Comparison of ENCODE assay signal across 8 mouse cellular contexts in genomic region chr9:57541312-57541711, GRCm38 (mm10). TPM values are rescaled to one million over a fixed set of nuclear protein-coding genes. Genes with fewer than 3 reads are reported as not detected.
A peak's percentile ranks its signal among the peaks of the same experiment; 100 is the strongest.
DNase-seq lines count a peak whose midpoint lies in the region; TF ChIP-seq lines count a peak whose summit lies in the region.

No protein-coding gene starts in this region.

- TF ChIP-seq EP300 in CH12.LX (IDR thresholded peaks at IDR 0.05; ENCODE audit: low read length) = no peak

- TF ChIP-seq RAD21 in CH12.LX (IDR thresholded peaks at IDR 0.05; ENCODE audit: low read depth, low read length) = peak; percentile 68

- DNase-seq in adrenal gland, postnatal 10 days = peak; percentile 65
- no peak for DNase-seq in adrenal gland, adult 8-10 months
- peak in 1 of 2 experiments; percentile 63 for DNase-seq in layer of hippocampus, adult 2 months (ENCODE audit: low spot score in 2 of 2)
- no peak for DNase-seq in layer of hippocampus, adult 8-10 months (ENCODE audit: low spot score in 2 of 2)
- no peak for DNase-seq in CH12.LX (ENCODE audit: extremely low read depth)
- peak; percentile 72 for DNase-seq in embryo, embryonic 11 days
- peak; percentile 42 for DNase-seq in lung, adult 2 months
- DNase-seq in frontal cortex, postnatal 10 days (ENCODE audit: low spot score in 2 of 2) = no peak

- WGBS in lung, adult 2 months = 0% methylated on average over 1 of the region's 1 CpGs

- no peaks in the 10 kb centered on the region for H3K9me3 ChIP-seq in CH12.LX (replicated peaks; ENCODE audit: low read length)

- H3K4me3 ChIP-seq in layer of hippocampus, adult 2 months = no peak overlapping the region
- no peak overlapping the region for H3K4me3 ChIP-seq in CH12.LX (replicated peaks in 1 of 3; ENCODE audit: low read depth in 2 of 3, low read length in 2 of 3, poor library complexity in 1 of 3)
- H3K4me3 ChIP-seq in lung, adult 2 months (replicated peaks; ENCODE audit: extremely low read depth, low read depth, low read length) = no peak overlapping the region

- in situ Hi-C loops in CH12.LX (cut with MboI; ENCODE audit: low pct_ligation_motif_present, low pct_unique_long_range_greater_than_20kb, low sequenced_read_pairs) = no loop called here

- H3K9ac ChIP-seq in CH12.LX (ENCODE audit: insufficient read depth, low read depth) = no peak overlapping the region

- peaks cover 7 to 23% of the 10 kb centered on the region in 2 experiments for H3K4me1 ChIP-seq in CH12.LX (ENCODE audit: control insufficient read depth in 1 of 2, insufficient read depth in 2 of 2)
- H3K4me1 ChIP-seq in lung, adult 2 months (ENCODE audit: control insufficient read depth, insufficient read depth, low read length) = peaks cover 3% of the 10 kb centered on the region; the same call in 1 of the 2 replicates

- H3K27me3 ChIP-seq in CH12.LX (replicated peaks) = no peaks in the 10 kb centered on the region

- 0 out of 2 replicates have a peak overlapping the region, but pooled peaks have one; percentile 14 for H3K27ac ChIP-seq in layer of hippocampus, adult 2 months
- no peak overlapping the region for H3K27ac ChIP-seq in CH12.LX (ENCODE audit: insufficient read depth, low read depth)

- no peak for TF ChIP-seq POLR2A in CH12.LX (IDR thresholded peaks at IDR 0.05; ENCODE audit: low read depth, low read length)
- TF ChIP-seq POLR2A in lung, adult 2 months (IDR thresholded peaks at IDR 0.05; ENCODE audit: borderline replicate concordance, extremely low read depth, low read depth, low read length) = no peak

- no peak overlapping the region for H3K4me2 ChIP-seq in CH12.LX (ENCODE audit: insufficient read depth, low read depth, poor library complexity, severe bottlenecking)

- dilution Hi-C loops in CH12.LX (cut with MboI; ENCODE audit: extremely low pct_ligation_motif_present, extremely low pct_unique_long_range_greater_than_20kb, low sequenced_read_pairs) = no loop called here

- H3K79me2 ChIP-seq in CH12.LX (replicated peaks; ENCODE audit: control insufficient read depth, extremely low read depth, insufficient read depth, poor library complexity, severe bottlenecking) = peaks cover 10% of the 10 kb centered on the region

- peaks cover 58 to 76% of the 10 kb centered on the region in 2 experiments for H3K36me3 ChIP-seq in CH12.LX (replicated peaks in 1 of 2; ENCODE audit: control insufficient read depth in 1 of 2, insufficient read depth in 1 of 2, low read length in 1 of 2)

- TF ChIP-seq CTCF in layer of hippocampus, adult 2 months (conservative IDR thresholded peaks at IDR 0.05) = peak; percentile 91
- TF ChIP-seq CTCF in CH12.LX (conservative IDR thresholded peaks at IDR 0.05 in 1 of 2, IDR thresholded peaks at IDR 0.05 in 1 of 2; ENCODE audit: low read depth in 2 of 2, low read length in 2 of 2) = peak; percentile 71 to 78
- no peak for TF ChIP-seq CTCF in lung, adult 2 months (IDR thresholded peaks at IDR 0.05; ENCODE audit: insufficient read depth, low read length)

TF ChIP-seq in CH12.LX, 34 proteins besides CTCF, POLR2A, EP300 and RAD21:
- no peak for TF ChIP-seq MXI1 (IDR thresholded peaks at IDR 0.05; ENCODE audit: low read depth, low read length)
- peak; percentile 71 for TF ChIP-seq SMC3 (IDR thresholded peaks at IDR 0.05; ENCODE audit: low read depth, low read length)
- no peak for TF ChIP-seq UBTF (IDR thresholded peaks at IDR 0.05; ENCODE audit: low read depth, low read length)
- no peak for TF ChIP-seq ELF1 (IDR thresholded peaks at IDR 0.05; ENCODE audit: low read depth, low read length)
- no peak for TF ChIP-seq ZC3H11A (IDR thresholded peaks at IDR 0.05; ENCODE audit: low read depth, low read length)
- peak; percentile 96 for TF ChIP-seq ZNF384 (IDR thresholded peaks at IDR 0.05; ENCODE audit: low read depth, low read length)
- TF ChIP-seq RCOR1 (conservative IDR thresholded peaks at IDR 0.05; ENCODE audit: low read depth, low read length) = no peak
- no peak for TF ChIP-seq MAZ (IDR thresholded peaks at IDR 0.05; ENCODE audit: low read depth, low read length)
- no peak for TF ChIP-seq MEF2A (IDR thresholded peaks at IDR 0.05; ENCODE audit: borderline replicate concordance, low read depth, low read length)
- no peak for TF ChIP-seq TCF12 (IDR thresholded peaks at IDR 0.05; ENCODE audit: low read depth, low read length)
- TF ChIP-seq KAT2A (IDR thresholded peaks at IDR 0.05; ENCODE audit: insufficient replicate concordance, low read length) = no peak
- no peak for TF ChIP-seq MAFK (IDR thresholded peaks at IDR 0.05; ENCODE audit: insufficient replicate concordance, low read length)
- no peak for TF ChIP-seq SIN3A (IDR thresholded peaks at IDR 0.05; ENCODE audit: low read length)
TF ChIP-seq in CH12.LX: peak in this region for 2.

RNA-seq across cellular contexts. Expression of gene Fam219b, which starts 4.0 kb away (rescaled TPM):
- 10 to 100 TPM; 19.6 to 23.4 TPM for total RNA-seq in adrenal gland, postnatal 10 days (2021)
- 10 to 100 TPM; 25.5 to 34.9 (median 31.0) TPM for total RNA-seq in adrenal gland, adult 8-10 months (2022)
- 10 to 100 TPM; 19.9 to 25.7 TPM for total RNA-seq in layer of hippocampus, adult 2 months (2021)
- total RNA-seq in layer of hippocampus, adult 8-10 months (2022) = 10 to 100 TPM; 16.0 to 23.5 (median 20.0) TPM
- total RNA-seq in CH12.LX (2012; rRNA removed) (10.6 and 11.8 TPM in 2 replicates), CH12.LX (2014; rRNA removed) (8.3 and 9.3 TPM in 2 replicates)
- polyA plus RNA-seq in CH12.LX (2012; ENCODE audit: insufficient read length, low read depth) = 9.2 and 10.2 TPM in 2 replicates
- 9.5 and 16.9 TPM in 2 replicates for polyA plus RNA-seq in lung, adult 2 months (2012; rRNA removed)

RNA-seq across cellular contexts. Expression of gene Mpi, which starts 11.3 kb away (rescaled TPM):
- 10 to 100 TPM; 31.1 to 47.1 TPM for total RNA-seq in adrenal gland, postnatal 10 days (2021)
- total RNA-seq in adrenal gland, adult 8-10 months (2022) = 10 to 100 TPM; 35.5 to 66.3 (median 46.1) TPM
- 10 to 100 TPM; 72.5 to 77.6 TPM for total RNA-seq in layer of hippocampus, adult 2 months (2021)
- total RNA-seq in layer of hippocampus, adult 8-10 months (2022) = 10 to 100 TPM; 68.8 to 80.6 (median 77.5) TPM
- 28.6 and 33.2 TPM in 2 replicates for total RNA-seq in CH12.LX (2012; rRNA removed)
- total RNA-seq in CH12.LX (2014; rRNA removed) = 28.2 and 29.0 TPM in 2 replicates
- polyA plus RNA-seq in CH12.LX (2012; ENCODE audit: insufficient read length, low read depth) = 36.7 and 37.3 TPM in 2 replicates
- 18.1 and 28.4 TPM in 2 replicates for polyA plus RNA-seq in lung, adult 2 months (2012; rRNA removed)

RNA-seq across cellular contexts. Expression of gene Scamp2, which starts 19.4 kb away (rescaled TPM):
- 10 to 100 TPM; 42.9 to 48.5 TPM for total RNA-seq in adrenal gland, postnatal 10 days (2021)
- total RNA-seq in adrenal gland, adult 8-10 months (2022) = 10 to 100 TPM; 62.3 to 78.5 (median 71.9) TPM
- 10 to 100 TPM; 22.5 to 26.3 TPM for total RNA-seq in layer of hippocampus, adult 2 months (2021)
- total RNA-seq in layer of hippocampus, adult 8-10 months (2022) = 10 to 100 TPM; 26.5 to 35.2 (median 31.9) TPM
- total RNA-seq in CH12.LX (2012; rRNA removed) (52.2 and 60.9 TPM in 2 replicates), CH12.LX (2014; rRNA removed) (38.6 and 46.4 TPM in 2 replicates)
- 77.2 and 91.6 TPM in 2 replicates for polyA plus RNA-seq in CH12.LX (2012; ENCODE audit: insufficient read length, low read depth)
- 83.0 and 103 TPM in 2 replicates for polyA plus RNA-seq in lung, adult 2 months (2012; rRNA removed)

RNA-seq across cellular contexts. Expression of gene Cox5a, which starts 20.2 kb away (rescaled TPM):
- total RNA-seq in adrenal gland, postnatal 10 days (2021) = 1,000 to 10,000 TPM; 1,277 to 1,442 TPM
- 100 to 1,000 TPM; 236 to 400 (median 335) TPM for total RNA-seq in adrenal gland, adult 8-10 months (2022)
- 100 to 1,000 TPM; 372 to 376 TPM for total RNA-seq in layer of hippocampus, adult 2 months (2021)
- 100 to 1,000 TPM; 345 to 380 (median 364) TPM for total RNA-seq in layer of hippocampus, adult 8-10 months (2022)
- total RNA-seq in CH12.LX (2012; rRNA removed) (179 and 203 TPM in 2 replicates), CH12.LX (2014; rRNA removed) (229 and 257 TPM in 2 replicates)
- 255 and 279 TPM in 2 replicates for polyA plus RNA-seq in CH12.LX (2012; ENCODE audit: insufficient read length, low read depth)
- 166 and 181 TPM in 2 replicates for polyA plus RNA-seq in lung, adult 2 months (2012; rRNA removed)

RNA-seq across cellular contexts. Expression of gene Rpp25, which starts 37.5 kb away (rescaled TPM):
- total RNA-seq in adrenal gland, postnatal 10 days (2021) = 1 to 10 TPM; 1.8 to 3.6 TPM
- 1 to 10 TPM; 3.8 to 9.1 (median 5.3) TPM for total RNA-seq in adrenal gland, adult 8-10 months (2022)
- total RNA-seq in layer of hippocampus, adult 2 months (2021) = 10 to 100 TPM in 1 of 2 experiments, 1 to 10 TPM in 1; 9.5 to 10.2 TPM
- total RNA-seq in layer of hippocampus, adult 8-10 months (2022) = 10 to 100 TPM in 3 of 4 experiments, 1 to 10 TPM in 1; 9.1 to 11.8 (median 10.3) TPM
- total RNA-seq in CH12.LX (2012; rRNA removed) = 0.21 TPM in 1 of 2 replicates, not detected in the other
- not detected in 2 replicates for total RNA-seq in CH12.LX (2014; rRNA removed)
- not detected in 2 replicates for polyA plus RNA-seq in CH12.LX (2012; ENCODE audit: insufficient read length, low read depth)
- polyA plus RNA-seq in lung, adult 2 months (2012; rRNA removed) = 1.6 and 2.0 TPM in 2 replicates

Comparison
In these comparisons a context has a peak if more than half of its experiments do, and no peak if none do; other contexts are left out.
1. DNase-seq: peak in adrenal gland, postnatal 10 days (single experiment), embryo, embryonic 11 days (single experiment) and lung, adult 2 months (single experiment); none in adrenal gland, adult 8-10 months (single experiment), layer of hippocampus, adult 8-10 months (0 of 2), CH12.LX (single experiment) and frontal cortex, postnatal 10 days (0 of 2).